Mouse (Mus musculus): ENCODE measurements at regions not wholly inside any gene's neighbourhood (a gene's known extent, or its start where the extent isn't known, plus 50 kb on each side); places are given as distances from the start of the nearest gene placed in this dataset.

DNA sequence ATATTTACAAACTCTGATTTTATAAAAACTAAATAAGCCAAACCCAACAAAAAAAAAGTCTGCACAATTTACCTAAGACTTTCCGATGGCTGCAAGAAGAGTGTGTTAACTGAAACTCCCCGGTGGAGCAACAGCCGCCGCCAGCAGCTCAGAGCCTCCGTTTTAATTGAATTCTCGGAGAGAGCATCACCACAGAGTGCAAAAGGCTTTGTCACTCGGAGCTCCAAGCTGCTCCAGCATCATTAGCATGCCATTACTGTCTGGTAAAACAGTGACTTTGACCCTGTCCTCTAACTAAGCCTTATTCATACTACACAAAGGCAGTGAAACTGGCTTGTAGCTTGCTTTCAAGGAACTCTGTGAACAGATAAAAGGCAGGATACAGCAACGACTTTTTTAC lies 176.5 kb downstream of the Efnb2 start:
- no peak for DNase-seq

- peak; percentile 38 to 39 for DNase-seq
Measured at GRCm38 (mm10) chr8:8482707-8483480, 178.1 kb downstream of the Efnb2 start.

DNA sequence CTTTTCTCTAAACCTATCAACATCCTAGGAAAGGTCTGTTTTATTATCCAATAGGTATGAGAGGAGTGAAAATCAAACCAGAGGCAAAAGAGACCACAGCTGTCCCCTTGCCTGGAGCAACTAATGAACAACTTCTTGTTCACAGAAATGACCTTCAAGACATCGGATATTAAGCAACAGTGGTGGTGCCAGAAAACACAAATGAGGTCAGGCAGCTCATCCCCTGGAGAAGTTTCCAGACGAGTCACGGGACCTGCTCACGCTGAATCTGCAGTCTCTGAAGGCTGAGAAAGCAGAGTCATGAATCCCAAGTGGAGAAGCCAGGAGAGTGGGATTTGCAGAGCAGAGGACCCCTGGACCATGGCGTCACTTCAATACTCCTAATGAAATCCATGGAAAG lies 183.6 kb downstream of the Efnb2 start:
- DNase-seq = peak; percentile 33 to 61

DNA sequence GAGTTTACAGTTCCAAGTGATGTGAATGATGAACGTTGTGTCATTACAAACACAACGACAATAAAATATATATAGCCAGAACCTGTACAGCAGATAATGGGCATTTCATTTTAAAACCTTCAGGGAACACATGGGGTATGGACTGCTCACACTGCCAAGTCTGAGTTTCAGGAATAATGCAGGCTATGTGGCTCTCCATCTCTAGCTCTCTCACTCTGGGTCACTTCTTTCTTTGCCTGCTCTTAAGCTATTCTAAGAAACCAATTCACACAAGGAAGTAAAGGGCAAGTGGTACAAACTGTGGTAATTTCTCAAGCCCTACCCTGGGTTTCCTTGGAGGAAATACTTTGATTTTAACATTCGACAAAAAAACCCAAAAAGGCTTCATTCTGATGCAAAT lies 192.5 kb downstream of the Efnb2 start:
- no peak for DNase-seq

DNA sequence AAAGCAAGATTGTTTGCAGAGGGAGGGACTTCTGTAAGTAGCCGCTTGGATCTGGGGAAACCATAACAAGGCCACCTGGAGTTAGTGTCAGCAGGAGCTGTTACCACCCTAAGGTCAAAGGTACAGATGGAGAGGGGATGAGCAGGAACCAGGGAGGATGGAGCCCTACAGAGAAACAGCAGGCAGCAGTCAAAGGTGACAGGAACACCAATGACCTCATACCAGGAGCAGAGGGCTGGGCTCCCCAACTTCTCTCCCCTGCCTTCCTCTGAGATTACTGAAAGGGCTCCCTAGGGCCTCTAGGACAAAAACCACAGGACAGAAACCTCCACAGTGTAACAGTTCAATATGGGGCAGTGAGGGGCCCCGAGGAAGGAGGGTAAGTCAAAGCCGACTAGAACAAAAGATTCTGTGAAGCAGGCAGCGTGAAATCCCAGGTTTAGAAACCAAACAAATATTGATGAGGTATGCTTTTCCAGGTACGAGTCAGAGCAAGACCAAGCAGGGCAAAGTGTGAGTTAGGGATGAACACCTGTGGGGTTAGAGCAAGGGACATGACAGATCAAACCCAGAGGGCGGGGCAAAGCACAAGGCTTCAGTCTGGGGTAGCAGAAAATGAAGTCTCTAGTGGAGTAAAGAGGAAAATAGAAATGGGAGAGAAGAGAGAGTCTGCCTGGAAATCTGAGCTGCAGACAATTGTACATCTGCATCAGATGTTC lies 194.4 kb downstream of the Efnb2 start:
- DNase-seq = no peak

DNA sequence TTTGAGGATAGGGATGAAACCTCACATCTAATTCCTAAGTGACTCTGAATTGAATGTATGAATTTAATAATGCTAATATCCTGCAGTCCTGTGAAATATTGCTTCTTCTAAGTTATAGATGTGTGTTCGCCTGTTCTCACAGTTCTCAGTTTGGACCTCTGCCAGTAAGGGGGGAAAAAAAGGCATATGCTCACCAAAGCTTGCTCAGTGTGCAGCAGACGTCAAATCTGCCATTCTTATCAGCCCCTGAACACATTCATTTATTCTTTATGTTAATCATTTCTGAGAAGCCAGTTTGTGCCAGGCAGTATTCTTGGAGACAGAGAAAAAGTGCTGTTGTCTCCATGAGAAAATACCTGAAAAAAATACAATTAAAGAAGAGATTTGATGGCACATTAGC lies 198.6 kb downstream of the Efnb2 start:
- DNase-seq = no peak

- DNase-seq = no peak
Measured at GRCm38 (mm10) chr8:8457536-8457935, 203.5 kb downstream of the Efnb2 start.

DNA sequence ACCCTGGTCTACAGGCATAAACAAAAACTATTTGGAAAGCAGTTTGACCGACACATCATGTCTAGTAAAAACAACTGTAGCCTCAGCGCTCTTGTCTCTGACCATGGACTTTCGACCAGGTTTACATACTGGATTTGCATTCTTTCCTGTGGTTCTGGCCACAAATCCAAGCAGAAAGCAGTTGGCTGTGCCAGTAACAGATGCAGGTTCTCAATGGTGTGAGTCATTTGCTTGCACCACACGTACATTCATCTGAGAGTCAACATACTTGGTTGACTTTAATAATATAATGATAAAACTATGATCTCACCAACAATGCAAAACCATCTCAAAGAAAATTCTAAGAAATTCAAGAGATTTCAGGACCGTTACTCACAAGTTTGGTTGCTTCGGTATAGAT lies 207.1 kb downstream of the Efnb2 start:
- no peak for DNase-seq

- DNase-seq = peak in 1 of 2 experiments; percentile 52
Measured at GRCm38 (mm10) chr8:8452226-8452625, 208.8 kb downstream of the Efnb2 start.

GRCm38 (mm10) chr8:8448911-8449310 lies 212.1 kb downstream of the Efnb2 start:
- DNase-seq = no peak

DNA sequence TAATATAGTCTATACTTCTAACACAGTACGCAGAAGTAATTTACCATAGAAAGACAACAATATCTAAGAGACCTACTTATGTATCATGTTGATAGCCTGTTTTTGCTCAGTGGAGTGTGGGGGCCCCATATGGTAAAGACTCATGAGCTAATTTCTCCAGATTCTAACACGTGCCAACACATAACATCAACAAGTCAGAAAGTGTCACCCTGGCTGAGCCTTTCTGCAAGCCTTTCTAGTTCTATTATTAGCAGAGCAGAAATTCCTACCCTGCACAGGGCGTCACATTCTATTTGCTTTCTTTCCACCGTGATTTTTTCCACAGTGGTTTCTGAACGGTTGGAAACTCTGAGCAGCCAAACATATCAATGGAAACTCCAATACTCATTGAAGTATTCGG lies 219.5 kb downstream of the Efnb2 start:
- DNase-seq = peak; percentile 13 to 18

DNA sequence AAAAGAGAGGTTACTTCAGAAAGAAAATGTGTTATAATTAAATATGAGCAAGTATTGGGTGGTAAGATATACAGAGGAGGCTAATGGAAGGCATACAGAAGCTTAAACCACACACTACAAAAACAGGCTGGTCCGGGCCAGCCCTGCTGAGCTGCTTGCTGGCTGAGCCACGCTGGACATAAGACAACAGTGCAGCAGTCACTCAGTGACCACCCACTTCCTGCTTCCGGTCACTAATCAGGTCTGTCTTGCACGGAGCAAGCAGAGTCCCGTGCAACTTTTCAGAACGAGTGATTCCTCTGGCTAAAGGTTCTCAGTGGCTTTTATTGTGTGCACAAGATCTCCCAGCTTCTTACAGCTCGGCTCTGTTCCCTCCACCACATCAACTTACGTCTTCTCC lies 220.1 kb downstream of the Efnb2 start:
- peak; percentile 17 to 18 for DNase-seq

- no peak for DNase-seq
Measured at GRCm38 (mm10) chr8:8426201-8426600, 234.8 kb downstream of the Efnb2 start.

GRCm38 (mm10) chr8:8423443-8423842 lies 237.6 kb downstream of the Efnb2 start:
- DNase-seq = no peak

DNA sequence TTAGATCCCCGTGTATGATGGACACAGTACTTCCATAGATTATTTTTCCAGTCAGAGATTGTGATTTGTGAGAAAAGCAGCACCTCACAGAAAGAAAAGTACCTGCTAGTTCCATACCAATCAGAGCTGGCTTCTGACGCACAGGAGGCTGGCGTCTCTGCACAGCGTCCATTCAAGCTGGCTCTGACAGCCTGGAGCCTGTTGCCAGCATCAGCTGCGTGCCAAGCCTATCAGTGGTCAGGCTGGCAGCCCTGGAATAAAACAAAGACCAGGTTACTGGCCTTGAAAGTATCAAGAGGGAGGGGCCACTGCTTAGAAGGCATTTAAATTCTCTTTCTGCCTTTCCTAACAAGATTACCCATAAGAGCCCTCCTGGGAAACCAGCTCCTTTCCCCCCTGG lies 239.3 kb downstream of the Efnb2 start:
- DNase-seq = peak; percentile 46 to 58

DNA sequence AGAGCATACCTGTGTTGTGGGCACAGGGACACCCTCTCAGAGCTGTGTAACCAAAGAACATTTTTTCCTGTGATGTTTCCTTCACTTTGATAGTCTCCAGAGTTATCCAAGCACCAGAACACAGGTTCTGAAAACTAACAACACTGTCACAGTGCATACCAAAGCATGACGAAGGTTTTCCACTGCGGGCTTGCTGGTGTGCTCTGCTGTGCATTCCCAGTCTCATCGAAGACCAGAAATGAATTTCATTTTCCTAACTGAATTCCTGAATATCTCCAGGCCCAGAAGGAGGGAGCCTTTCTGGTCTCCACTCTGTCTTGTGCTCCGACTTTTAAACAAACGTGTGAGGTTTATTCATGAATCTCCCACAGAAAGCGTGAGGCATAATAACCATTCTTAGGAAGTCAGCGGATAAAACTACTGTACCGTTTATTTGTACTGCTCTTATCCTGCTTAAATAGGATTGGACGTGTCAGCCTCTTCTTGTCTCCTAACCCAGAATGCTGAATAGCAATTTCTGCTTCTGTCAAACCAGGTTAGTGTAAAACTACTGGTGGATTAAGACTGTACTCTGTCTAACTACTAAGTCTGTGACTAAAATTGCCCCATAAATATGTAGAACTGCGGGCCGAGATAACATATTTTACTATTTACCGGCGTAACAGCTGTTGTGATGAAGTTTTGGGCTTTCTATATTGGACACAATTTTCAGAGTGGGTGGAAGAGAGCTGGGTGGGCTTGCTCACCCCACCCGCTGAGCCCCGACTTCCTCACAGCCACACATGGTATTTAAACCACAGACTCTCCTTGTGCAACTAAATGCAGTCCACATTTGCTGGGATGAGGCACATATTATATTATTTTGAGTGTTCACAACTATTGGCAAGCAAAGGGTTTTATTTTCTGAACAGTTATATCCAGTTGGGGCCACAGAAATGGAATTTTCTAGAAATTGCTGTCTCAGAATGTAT lies 241.4 kb downstream of the Efnb2 start:
- no peak for DNase-seq

GRCm38 (mm10) chr8:8418929-8419328 lies 242.1 kb downstream of the Efnb2 start:
- no peak for DNase-seq

- DNase-seq = no peak
Measured at GRCm38 (mm10) chr8:8418525-8418924, 242.5 kb downstream of the Efnb2 start.

DNA sequence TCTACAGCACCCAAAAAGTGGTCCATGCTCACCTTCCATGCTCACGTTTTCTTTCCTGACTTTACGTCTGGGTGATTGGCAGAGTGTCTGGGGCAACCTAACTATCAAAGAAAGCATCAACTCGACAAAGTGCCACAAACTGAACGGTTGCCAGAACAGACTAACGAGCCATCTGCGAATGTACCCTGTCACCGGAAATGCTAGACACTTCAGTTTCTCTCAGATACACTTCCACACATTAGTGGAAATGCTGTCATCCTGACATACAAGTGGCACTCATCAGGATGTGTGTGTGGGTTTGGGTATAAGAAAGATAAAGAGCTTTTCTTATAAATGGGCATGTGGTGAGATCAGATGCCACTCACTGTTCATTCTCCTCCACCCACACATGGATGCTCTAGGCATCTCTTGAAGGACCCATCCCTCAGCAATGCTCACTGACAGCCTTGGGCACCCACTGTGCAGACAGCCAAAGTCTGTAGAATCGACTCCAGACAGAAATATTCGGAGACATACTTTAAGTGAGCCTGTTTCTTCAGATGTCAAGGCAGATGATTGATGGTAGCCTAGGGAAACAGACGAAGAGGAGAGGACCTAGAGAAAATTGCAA lies 244.8 kb downstream of the Efnb2 start:
- no peak for DNase-seq

- peak in 1 of 2 experiments; percentile 1 for DNase-seq
Measured at GRCm38 (mm10) chr8:8407357-8407756, 253.7 kb downstream of the Efnb2 start.

DNA sequence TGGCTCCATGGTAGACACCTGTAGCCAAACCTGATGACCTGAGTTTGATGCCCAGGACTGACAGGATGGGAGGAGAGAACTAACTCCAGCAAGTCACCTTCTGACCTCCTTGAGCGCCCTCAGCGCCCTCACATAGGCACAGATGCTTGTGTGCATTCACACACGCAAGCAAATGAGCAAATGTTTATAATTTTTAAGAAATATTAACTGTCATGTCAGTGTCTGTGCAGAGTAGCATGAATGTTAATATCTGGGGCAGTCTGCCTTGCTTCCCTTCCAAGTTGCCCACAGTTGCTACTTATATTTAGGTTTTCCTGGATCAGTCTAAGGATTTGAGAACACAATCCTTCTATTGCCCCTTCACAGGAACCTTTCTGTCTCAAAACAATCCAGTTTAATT lies 257.6 kb downstream of the Efnb2 start:
- no peak for DNase-seq

DNA sequence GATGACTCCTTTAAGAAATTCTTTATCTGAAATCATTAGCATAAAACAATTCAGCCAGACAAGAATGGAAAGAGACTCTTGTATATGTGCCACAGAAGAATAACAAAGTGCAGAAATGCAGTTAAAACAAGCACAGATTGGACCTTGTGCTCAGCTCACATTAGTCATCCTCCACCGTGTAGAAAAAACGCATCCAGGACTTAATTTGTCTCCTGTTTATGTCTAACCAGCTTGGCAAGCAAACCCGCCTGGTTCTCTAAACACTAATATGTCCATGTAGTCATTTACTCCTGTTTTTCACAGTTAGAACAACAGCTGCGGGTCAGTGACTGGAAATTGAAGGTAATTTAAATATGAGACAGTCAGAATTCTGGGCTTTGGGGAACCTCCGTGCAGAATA lies 268.7 kb downstream of the Efnb2 start:
- DNase-seq = no peak

All from heart, adult 18-20 months (tissue).